11 mouse cellular contexts compared by ENCODE assay signal in genomic region chr11:34865181-34865580, GRCm38 (mm10). TPM values are rescaled to one million over a fixed set of nuclear protein-coding genes. Genes with fewer than 3 reads are reported as not detected.
DNase-seq lines count a peak whose midpoint lies in the region; ATAC-seq and TF ChIP-seq lines count a peak whose summit lies in the region.
"Had no signal": no experiment of that assay in that cellular context is flagged by ENCODE, and none has a peak within 500 bp of the region (broad histone marks: within the 10 kb centered on the region; RNA-seq: fewer than 3 reads in every experiment).

No protein-coding gene starts in this region.

- no peaks in the 10 kb centered on the region for H3K4me1 ChIP-seq in stomach, postnatal 0 days (replicated peaks; ENCODE audit: control insufficient read depth, insufficient read depth)

- 74% methylated on average over 14 of the region's 14 CpGs for WGBS in stomach, postnatal 0 days

- intact Hi-C loops in left cerebral cortex, adult 2 months (cut with DNase I): loop anchor here (5.0 kb wide), 2 partner anchors 557 to 817 kb away; no protein-coding TSS in a partner anchor

- TF ChIP-seq CTCF in left cerebral cortex, adult 2 months (IDR thresholded peaks at IDR 0.05): no peak
- TF ChIP-seq CTCF in stomach, postnatal 0 days (IDR thresholded peaks at IDR 0.05; ENCODE audit: low read depth): no peak

- H3K9ac ChIP-seq in stomach, postnatal 0 days (ENCODE audit: low read length): no peak overlapping the region
- H3K9ac ChIP-seq: embryonic facial prominence, embryonic 13.5 days; lung, embryonic 14.5 days had no signal

- no peak for TF ChIP-seq EP300 in stomach, postnatal 0 days (optimal IDR thresholded peaks at IDR 0.05)

- peak; percentile 12 for DNase-seq in adrenal gland, adult 8-10 months
- no peak for DNase-seq in adrenal gland, postnatal 4 days (ENCODE audit: low spot score in 2 of 2)
- peak; percentile 11 for DNase-seq in retina, postnatal 1 day
- no peak for DNase-seq in retina, embryonic 14.5 days (ENCODE audit: low spot score)
- peak; percentile 54 to 61 for DNase-seq in left cerebral cortex, adult 2 months (ENCODE audit: extremely low spot score in 1 of 2, low spot score in 2 of 2)
- peak; percentile 57 for DNase-seq in right cerebral cortex, postnatal 25 days
- DNase-seq in spleen, adult 18-20 months: no peak
- DNase-seq in stomach, postnatal 0 days (ENCODE audit: low spot score): no peak
- DNase-seq: kidney, postnatal 14 days; lung, embryonic 14.5 days had no signal

- H3K27ac ChIP-seq in left cerebral cortex, adult 2 months: no peak overlapping the region
- no peak overlapping the region for H3K27ac ChIP-seq in stomach, postnatal 0 days (replicated peaks)
- H3K27ac ChIP-seq: embryonic facial prominence, embryonic 13.5 days had no signal

- H3K9me3 ChIP-seq in stomach, postnatal 0 days (ENCODE audit: control insufficient read depth, low read length): no peaks in the 10 kb centered on the region
- H3K9me3 ChIP-seq: embryonic facial prominence, embryonic 13.5 days had no signal

- no peak for ATAC-seq in stomach, postnatal 0 days (ENCODE audit: low FRiP score, low TSS enrichment)

- no peak overlapping the region for H3K4me2 ChIP-seq in stomach, postnatal 0 days (replicated peaks; ENCODE audit: low read depth)
- H3K4me2 ChIP-seq: embryonic facial prominence, embryonic 13.5 days; lung, embryonic 14.5 days had no signal

- 0 out of 2 replicates have a peak overlapping the region, but pooled peaks have one; percentile 2 for H3K4me3 ChIP-seq in left cerebral cortex, adult 2 months
- no peak overlapping the region for H3K4me3 ChIP-seq in stomach, postnatal 0 days (ENCODE audit: low read depth, low read length)
- H3K4me3 ChIP-seq: embryonic facial prominence, embryonic 13.5 days had no signal

- no peaks in the 10 kb centered on the region for H3K36me3 ChIP-seq in stomach, postnatal 0 days (ENCODE audit: control insufficient read depth, insufficient read depth, low read length)
- H3K36me3 ChIP-seq: embryonic facial prominence, embryonic 13.5 days had no signal

- no peaks in the 10 kb centered on the region for H3K27me3 ChIP-seq in stomach, postnatal 0 days (ENCODE audit: control insufficient read depth, insufficient read depth, low read length)
- H3K27me3 ChIP-seq: embryonic facial prominence, embryonic 13.5 days had no signal

RNA-seq across cellular contexts. Expression of gene Spdl1, which starts 31.7 kb away (rescaled TPM):
- 1 to 10 TPM in 1 of 4 experiments, under 1 TPM in 3; 0.58 to 1.4 (median 0.72) TPM for total RNA-seq in adrenal gland, adult 8-10 months (2022)
- total RNA-seq in adrenal gland, postnatal 4 days (2021): 1 to 10 TPM; 8.3 to 9.3 TPM
- under 1 TPM; 0.23 to 0.35 TPM for total RNA-seq in left cerebral cortex, adult 2 months (2021)
- polyA plus RNA-seq in stomach, postnatal 0 days (2015; fragmentation: Nextera tagmentation; extraction: Ambion mirVana): 3.8 and 5.0 TPM in 2 replicates

Comparison
In these comparisons a context has a peak if more than half of its experiments do, and no peak if none do; other contexts are left out.
1. DNase-seq: peak in adrenal gland, adult 8-10 months (single experiment), retina, postnatal 1 day (single experiment), left cerebral cortex, adult 2 months (2 of 2) and right cerebral cortex, postnatal 25 days (single experiment); none in adrenal gland, postnatal 4 days (0 of 2), retina, embryonic 14.5 days (single experiment), spleen, adult 18-20 months (0 of 2) and stomach, postnatal 0 days (single experiment).